Mouse (Mus musculus): Measurements from ENCODE around the gene Uba2.
"Not testable (repeated sequence)": the region's sequence is repeated elsewhere in the genome, so short reads cannot be mapped to it uniquely, and the experiment has no call there.

Uba2 gene

GRCm38 (mm10) chr7:34169454-34169853 is at the start of gene Uba2:
Gene Uba2 (minus strand): TSS chr7:34169599.
- in situ Hi-C loops (cut with MboI) = no loop called here

- in situ Hi-C loops (cut with MboI) = no loop called here
These were observed 49.1 kb upstream of the Uba2 start for GRCm38 (mm10) chr7:34218496-34218895.

GRCm38 (mm10) chr7:34216474-34216873 is 47.1 kb upstream of the Uba2 start:
- in situ Hi-C loops (cut with MboI) = no loop called here

GRCm38 (mm10) chr7:34215481-34215880 is 46.1 kb upstream of the Uba2 start:
- in situ Hi-C loops (cut with MboI) = no loop called here

- in situ Hi-C loops (cut with MboI) = no loop called here
These were observed 45.2 kb upstream of the Uba2 start for GRCm38 (mm10) chr7:34214644-34215043.

GRCm38 (mm10) chr7:34213281-34213680 is 43.9 kb upstream of the Uba2 start:
- in situ Hi-C loops (cut with MboI) = no loop called here

GRCm38 (mm10) chr7:34208027-34208745 is 38.8 kb upstream of the Uba2 start:
- in situ Hi-C loops (cut with MboI) = no loop called here

- in situ Hi-C loops (cut with MboI) = no loop called here
These were observed 36.9 kb upstream of the Uba2 start for GRCm38 (mm10) chr7:34206331-34206730.

GRCm38 (mm10) chr7:34202147-34202546 is 32.7 kb upstream of the Uba2 start:
- in situ Hi-C loops (cut with MboI) = not testable (repeated sequence)

GRCm38 (mm10) chr7:34200829-34201228 is 31.4 kb upstream of the Uba2 start:
- in situ Hi-C loops (cut with MboI) = no loop called here

- in situ Hi-C loops (cut with MboI) = no loop called here
These were observed 28.9 kb upstream of the Uba2 start for GRCm38 (mm10) chr7:34198346-34198745.

GRCm38 (mm10) chr7:34196132-34197128 is 27.0 kb upstream of the Uba2 start, which contains the start of gene Pdcd2l:
Gene Pdcd2l (minus strand): TSS chr7:34196661.
- in situ Hi-C loops (cut with MboI) = no loop called here

- in situ Hi-C loops (cut with MboI) = no loop called here
These were observed 26.2 kb upstream of the Uba2 start for GRCm38 (mm10) chr7:34195632-34196031.

GRCm38 (mm10) chr7:34192825-34193224 is 23.4 kb upstream of the Uba2 start:
- in situ Hi-C loops (cut with MboI) = no loop called here

GRCm38 (mm10) chr7:34189376-34189989 is 20.1 kb upstream of the Uba2 start:
- in situ Hi-C loops (cut with MboI) = no loop called here

- in situ Hi-C loops (cut with MboI) = no loop called here
These were observed 14.4 kb upstream of the Uba2 start for GRCm38 (mm10) chr7:34183794-34184193.

- in situ Hi-C loops (cut with MboI) = no loop called here
These were observed 14.0 kb upstream of the Uba2 start for GRCm38 (mm10) chr7:34183356-34183755.

GRCm38 (mm10) chr7:34176241-34176640 is 6.8 kb upstream of the Uba2 start:
- in situ Hi-C loops (cut with MboI) = not testable (repeated sequence)

GRCm38 (mm10) chr7:34172251-34172650 is 2.9 kb upstream of the Uba2 start:
- in situ Hi-C loops (cut with MboI) = no loop called here

- in situ Hi-C loops (cut with MboI) = no loop called here
These were observed 738 bp downstream of the Uba2 start for GRCm38 (mm10) chr7:34168470-34169251.

- in situ Hi-C loops (cut with MboI) = no loop called here
These were observed 1.5 kb downstream of the Uba2 start for GRCm38 (mm10) chr7:34167766-34168469.
